Mouse (Mus musculus): Measurements from ENCODE around the gene Ifitm5.

The Ifitm5 gene

DNA sequence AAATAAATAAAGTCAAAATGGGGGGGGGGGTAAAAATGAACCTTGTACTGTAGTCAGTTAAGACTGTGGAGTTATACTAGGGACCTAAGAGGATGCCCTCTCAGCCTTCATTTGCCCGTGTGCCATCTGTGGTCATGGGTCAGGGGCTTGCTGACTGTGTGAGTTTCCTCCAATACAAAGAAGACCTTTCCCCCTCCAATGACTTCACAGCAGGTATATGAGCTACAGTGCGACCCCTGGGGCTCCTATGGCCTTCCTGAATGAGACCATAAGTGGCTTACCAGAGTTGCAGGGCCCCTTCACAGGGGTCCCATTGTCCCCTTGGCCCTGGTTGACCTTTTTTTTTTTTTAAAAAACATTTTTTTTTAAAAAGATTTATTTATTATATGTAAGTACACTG lies 11.3 kb upstream of the Ifitm5 start:
- ATAC-seq (ENCODE audit: low TSS enrichment) = no peak

DNA sequence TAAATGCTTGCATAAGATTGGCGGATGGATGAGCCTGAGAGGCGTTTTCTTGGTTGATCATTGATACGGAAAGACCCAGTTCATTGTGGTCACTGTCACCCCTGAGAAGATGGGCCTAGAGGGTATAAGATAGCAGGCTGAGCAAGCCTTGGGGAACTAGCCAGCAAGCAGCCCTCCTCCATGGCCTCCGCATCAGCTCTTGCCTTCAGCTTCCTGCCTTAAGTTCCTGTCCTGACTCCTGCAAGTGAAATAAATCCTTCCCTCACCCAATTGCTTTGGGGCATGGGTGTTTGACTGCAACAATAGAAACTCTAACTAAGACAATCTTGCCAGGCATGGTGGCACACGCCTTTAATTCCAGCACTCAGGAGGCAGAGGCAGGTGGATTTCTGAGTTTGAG lies 9.9 kb upstream of the Ifitm5 start:
- no peak for ATAC-seq (ENCODE audit: low TSS enrichment)

DNA sequence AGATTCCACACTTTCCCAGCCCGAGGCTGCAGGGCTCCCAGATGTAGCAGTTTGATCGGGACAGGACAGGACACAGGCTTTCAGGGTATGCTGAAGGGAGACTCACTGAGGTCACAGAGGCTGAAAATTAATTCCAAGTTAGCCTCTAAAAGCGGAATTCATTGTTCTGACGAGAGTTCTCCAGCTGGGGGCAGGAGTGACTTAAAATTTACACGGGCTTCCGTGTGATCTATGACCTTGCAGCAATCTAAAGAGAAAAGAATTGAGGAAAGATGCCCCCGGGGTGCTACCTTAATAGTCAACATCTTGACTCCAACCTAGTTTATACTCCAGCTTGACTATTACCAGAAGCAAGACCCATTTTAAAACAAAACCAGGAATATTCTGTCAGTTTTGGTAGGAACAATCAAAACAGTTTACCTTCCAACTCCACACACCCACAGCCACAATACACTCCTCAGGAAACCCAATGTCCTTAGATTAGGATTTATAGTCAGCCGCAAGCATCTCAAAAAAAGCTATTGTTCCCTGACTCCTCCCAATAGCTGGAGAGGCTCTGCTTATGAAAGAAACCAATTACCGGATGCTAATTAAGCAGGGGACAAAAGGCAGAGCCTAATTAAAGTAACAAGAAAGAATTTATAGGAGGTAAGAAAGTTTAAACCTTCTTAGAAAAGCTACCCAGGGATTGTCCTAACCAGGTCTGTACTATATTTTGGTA lies 9.2 kb upstream of the Ifitm5 start:
- ATAC-seq (ENCODE audit: low TSS enrichment) = no peak

DNA sequence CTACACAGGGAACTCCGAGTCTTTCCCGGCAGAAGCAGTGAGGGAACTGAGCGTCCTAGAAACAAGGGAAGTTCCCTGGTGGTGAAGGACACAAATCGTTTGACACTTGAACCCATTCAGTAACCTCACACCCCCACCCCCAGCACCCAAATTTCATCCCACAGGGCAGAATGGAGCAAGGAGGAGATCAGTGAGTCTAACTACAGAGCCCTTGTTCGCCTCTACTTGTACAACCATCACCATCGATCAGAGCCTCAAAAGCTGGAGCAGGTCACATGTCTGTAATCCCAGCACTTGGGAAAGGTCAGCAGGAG lies 6.4 kb upstream of the Ifitm5 start:
- ATAC-seq (ENCODE audit: low TSS enrichment) = no peak

DNA sequence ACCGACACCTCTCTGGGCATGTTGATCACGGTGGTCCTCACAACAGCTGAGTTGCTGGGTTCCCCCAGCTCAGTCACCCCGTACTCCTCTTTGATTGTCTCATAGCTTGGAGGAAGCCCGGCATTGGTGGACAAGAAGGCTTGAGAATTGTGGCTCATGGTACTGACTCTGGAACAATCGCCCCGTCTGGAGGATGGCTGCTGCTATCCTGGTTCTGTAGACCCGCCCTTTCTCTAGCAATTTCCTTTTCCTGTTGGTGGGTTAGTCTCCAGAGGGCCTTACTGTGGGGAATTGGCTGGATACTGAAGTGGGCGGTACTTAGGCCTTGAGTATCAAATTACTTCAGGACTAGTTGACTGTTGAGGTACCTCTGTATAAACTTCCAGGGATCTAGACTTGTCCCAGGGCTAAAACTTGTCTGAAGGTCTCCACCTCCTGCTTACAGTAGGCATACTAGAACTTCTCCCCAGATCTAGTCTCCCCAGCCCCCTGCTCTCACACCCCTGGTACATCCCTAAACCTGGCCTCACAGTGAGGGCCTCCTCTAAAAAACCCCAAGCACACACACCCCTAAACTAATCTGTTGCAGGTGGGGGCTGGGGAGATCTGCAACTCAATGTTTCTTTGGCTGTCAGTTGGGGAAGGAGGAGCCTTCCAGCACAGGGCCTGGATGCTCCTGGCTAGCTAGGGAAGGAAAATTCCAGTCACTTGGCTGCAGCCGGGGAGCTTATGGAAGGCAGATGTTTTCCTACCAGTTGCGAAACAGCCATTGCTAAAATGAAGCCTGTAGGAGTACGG lies 5.9 kb upstream of the Ifitm5 start, which contains the start of the genes Gm45717 and Ifitm2:
Gm45717 (minus strand) TSS at position 180 of the 798 bp plus-strand sequence.
Ifitm2 (minus strand) TSS at position 230 of the 798 bp plus-strand sequence.
- peak; percentile 92 for ATAC-seq (ENCODE audit: low TSS enrichment)

DNA sequence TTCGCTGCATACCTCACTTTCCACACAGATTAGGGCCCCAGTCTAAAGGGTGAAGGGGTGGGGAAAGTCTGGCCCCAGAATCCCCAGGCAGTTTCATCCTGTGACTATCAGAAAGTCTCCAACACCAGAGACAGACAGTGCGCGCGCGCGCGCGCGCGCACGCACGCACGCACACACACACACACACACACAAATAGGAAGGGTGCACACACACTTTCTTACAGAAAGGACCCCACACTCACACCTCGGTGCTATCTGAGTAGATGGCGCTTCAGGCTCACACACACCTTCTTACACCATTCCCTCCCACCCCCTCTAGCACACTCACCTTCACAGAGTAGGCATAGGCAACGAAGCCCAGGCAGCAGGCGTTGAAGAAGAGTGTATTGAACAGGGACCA lies 5.3 kb upstream of the Ifitm5 start:
- no peak for ATAC-seq (ENCODE audit: low TSS enrichment)

DNA sequence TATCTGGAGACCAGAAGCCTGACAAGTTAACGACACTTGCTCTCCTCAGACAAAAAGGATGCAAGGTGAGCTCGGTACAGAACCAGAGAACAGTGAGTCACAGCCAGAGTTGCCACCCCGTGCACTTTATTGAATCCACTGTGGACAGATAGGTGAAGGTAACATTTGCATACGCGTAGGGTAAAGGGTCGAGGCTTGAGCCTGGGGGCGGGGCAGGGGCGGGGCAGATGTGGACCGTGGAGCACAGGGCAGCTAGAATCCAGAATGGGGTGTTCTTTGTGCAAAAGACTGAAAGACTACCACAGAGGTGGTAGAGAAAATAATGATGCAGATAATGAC lies 4.6 kb upstream of the Ifitm5 start:
- no peak for ATAC-seq (ENCODE audit: low TSS enrichment)

DNA sequence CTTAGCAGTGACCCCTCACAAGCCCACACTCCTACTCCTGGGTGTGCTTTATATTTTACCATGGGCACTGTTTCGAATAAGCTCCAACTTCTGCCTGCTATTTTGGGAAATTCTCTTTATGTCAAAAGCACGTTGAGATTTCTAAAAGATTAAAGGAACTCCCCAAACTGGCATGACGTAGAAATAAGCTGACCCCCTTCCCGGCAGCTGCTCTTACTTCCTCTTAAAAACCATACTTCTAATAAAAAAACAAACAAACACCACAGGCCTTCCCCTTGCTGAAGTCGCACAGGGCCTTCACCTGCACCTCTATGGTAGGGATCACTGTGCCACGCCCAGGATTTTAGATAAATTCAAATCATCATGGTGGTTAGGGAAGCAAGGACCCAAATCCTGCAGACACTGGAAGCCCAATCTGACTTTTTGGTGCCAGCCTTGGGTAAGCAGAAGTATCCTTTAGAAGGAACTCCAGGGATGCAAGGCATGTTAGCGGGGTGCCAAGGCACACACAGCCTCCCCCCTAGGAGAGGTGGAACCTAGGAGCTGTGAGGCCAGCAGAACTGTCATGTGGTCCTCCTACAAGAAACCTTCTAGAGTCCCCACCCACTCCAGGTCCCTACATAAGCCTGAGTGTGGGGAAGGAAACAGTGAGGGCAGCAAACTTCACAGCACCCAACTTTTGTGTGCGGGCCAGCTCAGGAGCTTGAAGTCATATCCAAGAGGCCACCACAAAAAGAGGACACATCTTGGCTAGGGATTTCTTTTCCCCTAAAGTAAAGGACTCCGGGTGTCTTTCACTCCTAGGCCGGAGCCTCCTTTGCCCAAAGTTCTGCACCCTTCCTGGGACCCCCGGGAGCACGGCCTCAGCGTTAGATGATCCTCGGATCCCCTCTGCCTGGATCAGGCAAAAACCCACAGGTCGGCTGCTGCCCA lies 4.0 kb upstream of the Ifitm5 start:
- no peak for ATAC-seq (ENCODE audit: low TSS enrichment)

DNA sequence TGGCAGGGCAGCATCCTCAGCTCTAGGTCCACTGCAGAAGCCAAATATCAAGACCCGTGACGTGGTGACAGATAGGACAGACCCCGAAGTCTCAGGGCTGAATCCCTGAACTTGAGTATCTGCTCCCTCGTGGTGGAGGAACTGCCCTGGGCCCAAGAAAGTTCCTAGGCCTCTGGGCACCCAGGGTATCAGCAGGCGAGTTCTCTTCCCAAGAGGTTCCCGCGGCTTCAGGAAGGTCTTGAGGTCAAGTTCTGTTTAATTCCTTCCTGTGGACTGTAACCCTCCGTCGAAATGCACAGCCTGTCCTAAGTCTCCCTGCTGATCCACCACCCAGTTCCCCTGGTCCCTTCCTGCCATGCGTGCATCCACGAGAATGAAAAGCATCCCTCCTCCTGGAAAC lies 3.0 kb upstream of the Ifitm5 start:
- no peak for ATAC-seq (ENCODE audit: low TSS enrichment)

DNA sequence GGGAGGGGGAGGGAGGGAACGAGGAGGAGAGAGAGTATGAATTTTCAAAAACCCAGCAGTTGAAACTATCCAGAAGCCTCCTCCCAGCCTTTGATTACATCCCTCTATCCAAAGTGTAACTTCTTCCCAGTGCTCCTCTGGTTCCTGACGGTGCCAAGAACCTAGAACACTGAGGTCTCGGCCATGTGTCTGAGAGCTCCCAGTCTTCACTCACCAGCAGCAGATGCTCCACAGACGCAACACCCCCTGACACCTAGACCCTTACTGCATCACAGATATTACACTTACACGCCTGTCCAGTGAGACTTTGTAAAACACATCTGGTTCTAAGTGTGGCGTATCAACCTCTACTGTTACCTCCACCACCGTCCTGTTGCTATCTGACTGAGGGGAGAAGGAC lies 2.4 kb upstream of the Ifitm5 start:
- no peak for ATAC-seq (ENCODE audit: low TSS enrichment)

DNA sequence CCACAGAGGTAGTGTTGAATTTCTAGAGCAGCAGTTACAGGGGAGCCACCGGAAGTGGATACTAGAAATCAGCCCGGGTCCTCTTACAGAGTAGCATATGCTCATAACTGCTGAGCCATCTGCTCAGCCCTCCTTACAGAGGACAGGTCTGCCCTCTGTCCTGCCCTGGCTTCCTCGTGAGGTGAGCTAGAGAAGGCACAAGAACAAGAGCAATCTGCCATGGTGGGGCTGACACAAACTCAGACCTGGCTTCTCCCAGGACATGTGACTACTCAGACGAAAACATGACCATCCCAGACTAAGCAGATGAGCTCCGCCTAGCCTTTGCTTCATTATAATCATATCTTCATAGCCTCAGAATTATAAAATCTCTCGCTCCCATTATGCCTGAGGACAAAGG lies 1.7 kb upstream of the Ifitm5 start:
- no peak for ATAC-seq (ENCODE audit: low TSS enrichment)

DNA sequence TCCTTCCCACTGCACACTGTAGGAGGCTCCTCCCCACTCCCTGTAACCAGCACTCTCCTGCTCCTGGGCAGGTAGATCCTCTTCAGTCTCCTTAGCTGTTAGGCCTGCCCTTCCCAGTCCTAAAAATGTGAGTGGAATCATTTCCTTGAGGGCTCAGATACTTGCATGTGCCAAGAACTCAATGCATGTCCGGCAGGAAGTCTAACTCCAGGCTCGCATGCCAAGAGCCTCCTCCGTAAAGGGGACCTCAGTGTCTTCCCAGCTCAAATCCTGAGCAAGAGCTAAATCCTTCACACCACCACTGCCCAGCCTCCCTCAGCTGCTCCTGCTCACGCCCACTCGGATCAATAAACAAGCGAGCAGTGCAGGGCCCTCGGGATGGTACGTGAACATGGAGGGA lies 960 bp upstream of the Ifitm5 start:
- no peak for ATAC-seq (ENCODE audit: low TSS enrichment)

DNA sequence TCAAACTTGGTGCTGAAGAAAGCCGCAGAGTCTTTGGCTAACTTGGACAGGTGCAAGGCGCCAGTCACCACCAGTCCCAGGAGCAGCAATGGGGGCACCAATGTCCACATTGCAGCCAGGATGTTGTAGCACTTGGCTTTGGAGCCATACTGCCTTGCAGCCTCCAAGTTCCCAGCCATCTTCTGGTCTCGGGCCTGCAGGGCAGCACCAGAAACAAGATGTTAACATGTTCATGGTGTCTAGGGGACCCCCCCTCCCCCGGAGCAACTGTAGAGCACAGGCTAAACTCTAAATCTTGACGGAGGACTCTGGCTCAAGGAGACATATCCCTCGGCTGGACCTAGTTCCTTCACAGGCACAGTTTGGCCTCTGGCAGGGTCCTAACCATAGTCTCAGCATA lies 836 bp downstream of the Ifitm5 start:
- ATAC-seq (ENCODE audit: low TSS enrichment) = no peak

DNA sequence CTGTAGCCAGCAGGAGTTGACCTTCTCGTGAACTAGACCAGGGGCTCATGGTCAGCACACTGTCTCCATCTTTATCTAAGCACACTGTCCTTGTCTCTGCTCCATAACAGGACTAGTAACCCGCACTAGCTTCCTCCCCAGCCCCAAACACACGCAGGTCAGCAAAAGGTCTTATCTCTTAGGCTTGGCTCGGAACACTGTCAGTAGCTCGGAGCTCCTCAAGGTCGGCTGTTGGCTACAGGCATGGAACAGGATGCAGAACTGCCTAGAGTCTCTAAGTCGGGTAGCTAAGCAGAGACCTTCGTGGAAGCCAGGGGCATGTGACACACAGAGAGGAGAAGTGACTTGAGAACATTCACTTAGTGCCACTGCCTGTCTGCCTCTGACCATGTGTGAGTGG lies 1.9 kb downstream of the Ifitm5 start:
- no peak for ATAC-seq (ENCODE audit: low TSS enrichment)

DNA sequence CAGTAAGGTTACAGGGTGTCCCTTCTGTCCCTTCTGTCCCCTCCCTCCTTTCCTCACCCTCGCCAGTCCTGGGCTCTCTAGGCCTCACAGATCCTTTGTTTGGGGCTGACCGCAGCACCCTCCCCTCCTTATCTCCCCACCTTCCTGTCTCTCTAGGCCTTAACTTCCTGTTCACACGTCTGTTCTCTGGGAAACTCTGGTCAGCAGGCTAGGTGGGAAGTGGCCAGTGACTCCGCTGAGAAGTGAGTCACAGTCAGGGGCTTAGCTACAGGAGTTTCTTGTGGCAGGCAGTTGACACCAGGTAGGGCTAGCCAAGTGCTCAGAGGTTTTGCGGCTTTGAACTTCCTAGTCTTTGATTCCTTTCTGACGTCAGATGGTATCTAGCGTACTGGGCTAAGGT lies 3.1 kb downstream of the Ifitm5 start:
- no peak for ATAC-seq (ENCODE audit: low TSS enrichment)

DNA sequence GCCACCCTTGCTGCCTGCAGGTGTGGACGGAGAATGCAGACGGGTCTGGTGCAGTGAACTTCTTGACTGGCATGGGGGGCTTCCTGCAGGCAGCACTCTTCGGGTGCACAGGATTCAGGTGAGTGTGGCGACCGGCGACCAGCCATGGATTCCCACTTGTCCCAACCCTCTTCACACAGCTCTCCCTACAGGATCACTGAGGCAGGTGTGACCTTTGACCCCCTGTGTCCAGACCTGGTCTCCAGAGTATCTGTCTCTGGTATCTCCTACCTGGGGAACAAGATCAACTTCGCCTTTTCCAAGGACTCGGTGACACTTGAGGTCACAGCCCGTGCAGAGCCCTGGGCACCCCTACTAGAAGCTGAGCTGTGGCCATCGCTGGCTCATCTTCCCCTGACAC lies 3.8 kb downstream of the Ifitm5 start:
- ATAC-seq (ENCODE audit: low TSS enrichment) = no peak

DNA sequence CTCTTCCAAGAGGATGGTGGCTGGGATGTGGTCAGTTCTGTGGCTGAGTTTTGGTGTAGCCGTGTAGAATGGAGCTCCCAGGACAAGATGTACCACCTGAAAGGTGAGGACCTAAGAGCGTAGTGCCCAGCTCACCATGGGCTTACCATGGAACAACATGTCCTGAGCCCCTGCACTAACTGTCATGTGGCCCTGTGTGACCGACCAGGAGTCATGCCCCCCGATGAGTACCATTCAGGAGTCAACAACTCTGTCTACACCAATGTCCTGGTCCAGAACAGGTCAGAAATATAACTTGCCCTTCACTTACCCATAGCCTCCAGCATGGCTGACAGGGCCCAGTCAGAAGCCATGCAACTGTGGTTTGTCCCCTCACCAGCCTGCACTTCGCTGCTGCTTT lies 4.8 kb downstream of the Ifitm5 start:
- ATAC-seq (ENCODE audit: low TSS enrichment) = no peak

DNA sequence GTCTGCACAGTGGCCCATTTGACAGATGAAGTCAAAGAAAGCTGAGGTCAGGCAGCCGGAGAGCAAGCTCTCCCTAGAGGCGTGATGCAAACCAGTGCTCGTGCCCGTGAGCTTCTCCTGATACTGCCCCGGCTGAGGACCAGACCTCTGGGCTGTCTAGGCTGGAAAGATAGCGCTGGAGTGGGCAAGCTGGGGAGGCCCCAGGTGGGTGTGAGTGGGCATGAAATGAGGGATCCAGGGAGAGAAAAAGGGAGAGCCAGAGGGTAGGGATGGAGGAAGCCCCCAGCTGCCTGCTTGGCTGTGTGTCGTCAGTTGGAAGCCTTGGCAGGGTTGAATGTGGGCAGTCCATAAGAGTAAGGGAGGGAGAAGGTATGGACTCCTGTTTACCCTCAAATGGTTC lies 5.9 kb downstream of the Ifitm5 start:
- ATAC-seq (ENCODE audit: low TSS enrichment) = no peak

DNA sequence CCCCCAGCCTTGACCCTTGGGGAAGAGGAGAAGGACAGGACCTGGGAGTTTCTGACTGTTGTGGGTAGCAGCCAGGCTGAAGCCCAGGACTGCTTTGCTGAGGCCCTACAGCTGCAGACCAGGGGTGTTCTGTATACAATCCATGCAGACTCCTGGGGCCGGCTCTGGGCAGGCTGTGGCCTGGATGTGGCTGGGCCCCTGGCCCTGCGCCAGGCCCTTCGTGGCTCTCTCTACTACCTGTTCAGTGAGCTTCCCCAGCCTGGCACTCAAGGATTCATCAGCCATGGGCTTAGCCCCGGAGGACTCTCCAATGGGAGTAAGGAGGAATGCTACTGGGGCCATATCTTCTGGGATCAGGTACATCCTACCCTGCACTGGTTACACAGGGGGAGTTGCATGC lies 6.7 kb downstream of the Ifitm5 start:
- no peak for ATAC-seq (ENCODE audit: low TSS enrichment)

DNA sequence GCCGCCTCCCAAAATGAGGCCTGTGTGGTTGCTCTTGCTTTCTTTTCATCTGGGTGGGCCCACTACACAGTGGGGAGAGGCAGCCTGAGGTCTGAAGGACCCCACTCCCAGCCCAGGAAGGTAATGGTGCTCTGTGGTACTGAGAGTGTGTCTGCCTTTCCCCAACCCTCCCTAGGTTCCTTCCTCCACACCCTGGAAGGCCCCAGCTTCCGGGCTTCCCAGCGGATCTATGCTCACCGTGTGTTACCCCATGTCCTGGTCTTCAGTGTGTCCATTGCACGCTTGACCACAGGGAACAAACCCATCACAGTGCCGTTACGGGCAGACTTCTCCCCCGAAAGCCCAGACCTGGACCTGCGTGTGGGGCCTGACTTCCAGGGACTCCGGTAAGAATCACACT lies 7.3 kb downstream of the Ifitm5 start:
- ATAC-seq (ENCODE audit: low TSS enrichment) = no peak

DNA sequence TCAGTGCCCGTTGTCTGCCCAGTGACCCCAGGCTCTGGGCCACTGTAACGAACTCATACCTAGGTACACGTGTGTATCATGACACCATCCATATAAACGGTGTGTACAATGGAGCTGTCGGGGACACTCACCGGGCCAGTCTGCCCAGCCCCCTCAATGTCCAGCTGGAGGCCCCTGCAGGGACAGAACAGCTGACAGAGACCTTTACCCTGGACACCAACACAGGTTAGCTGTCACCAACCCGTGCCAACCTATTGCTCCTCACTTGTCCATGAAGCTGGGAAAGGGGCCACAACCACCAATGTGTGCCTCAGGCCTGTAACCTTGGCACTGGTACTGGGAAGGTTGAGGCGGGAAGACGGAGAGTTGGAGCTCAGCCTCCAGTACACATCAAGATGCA lies 7.8 kb downstream of the Ifitm5 start:
- ATAC-seq (ENCODE audit: low TSS enrichment) = no peak

DNA sequence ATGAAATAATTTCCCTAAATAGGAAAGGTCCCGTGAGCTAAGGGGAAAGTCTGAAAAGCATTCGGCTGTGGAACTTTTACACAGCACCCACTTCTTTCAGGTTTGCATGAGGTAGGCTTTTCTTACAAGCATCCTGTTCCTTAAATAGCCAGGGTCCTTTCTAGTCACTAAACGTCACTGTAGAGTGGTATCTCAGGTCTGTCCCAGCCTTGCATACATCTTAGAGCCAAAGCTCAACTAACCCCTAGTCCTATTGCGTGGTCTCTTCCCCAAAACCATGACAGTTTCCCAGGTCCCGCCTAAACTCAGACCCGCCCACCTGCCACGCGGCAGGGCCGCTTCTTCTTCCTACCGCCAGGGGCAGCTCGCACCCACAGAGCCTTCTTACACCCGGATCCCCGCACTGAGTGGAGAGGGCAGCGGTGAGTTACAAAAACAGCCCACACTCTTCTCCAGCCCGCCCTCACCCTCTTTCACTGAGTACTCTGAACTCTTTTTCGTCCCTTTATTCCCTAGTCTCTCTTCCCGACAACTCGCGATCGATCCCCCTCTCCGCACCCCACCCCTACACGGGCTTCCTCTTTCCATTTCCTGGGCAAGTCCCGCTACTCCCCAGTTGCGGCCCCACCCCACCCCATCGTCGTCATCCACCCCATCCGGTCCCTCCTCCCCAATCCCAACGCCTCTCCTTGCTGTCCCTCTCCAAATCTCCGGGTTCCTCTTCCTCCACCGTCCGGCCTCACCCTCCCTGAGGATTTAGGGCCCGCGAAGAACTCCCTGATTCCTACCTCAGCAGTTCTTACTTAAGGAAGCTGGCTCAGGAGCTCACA lies 8.7 kb downstream of the Ifitm5 start, which contains the start of gene Pgghg:
Pgghg (plus strand) TSS at position 170 of the 830 bp plus-strand sequence.
- ATAC-seq (ENCODE audit: low TSS enrichment) = peak; percentile 88

Measured in frontal cortex, adult (tissue).